Mouse (Mus musculus) heart, postnatal 0 days (tissue): Measurements from ENCODE around the gene Milr1.

ENCODE experiments used
- CTCF ChIP-seq: IDR thresholded peaks from 2 replicates; pipeline ENCODE4 v1.5.1; 2016; ENCODE audit warnings: antibody characterized with exemption, control low read depth, low read depth
- EP300 ChIP-seq: IDR thresholded peaks from 2 replicates; pipeline ENCODE4 v1.6.1; 2016; ENCODE audit warnings: antibody characterized with exemption, low read depth

DNA sequence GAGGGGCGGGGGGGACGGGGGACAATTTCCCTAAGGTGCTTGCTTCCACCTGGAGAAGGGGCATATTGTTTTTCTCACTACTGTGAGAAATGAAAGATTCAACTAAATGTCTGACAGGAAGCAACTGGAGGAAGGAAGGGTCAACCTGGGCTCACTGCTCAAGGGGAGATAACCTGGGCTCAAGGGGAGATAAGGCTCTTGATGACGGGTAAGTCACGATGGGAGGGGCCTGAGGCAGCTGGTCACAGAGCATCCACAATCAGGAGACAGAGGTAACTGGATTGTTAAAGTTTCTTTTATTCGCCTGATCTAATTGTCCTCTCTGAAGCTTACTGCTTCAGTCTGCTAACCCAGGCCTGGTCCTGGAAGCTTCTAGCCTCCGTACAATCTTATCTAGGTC, 2.3 kb downstream of the Milr1 start:
- TF ChIP-seq CTCF (no peak), EP300 (no peak)
